Mouse (Mus musculus): ENCODE data around the gene Srebf1. TPM values are rescaled to one million over a fixed set of nuclear protein-coding genes. Genes with fewer than 3 reads are reported as not detected.

Srebf1 gene
- polyA plus RNA-seq, 1 experiment from 2014 or later, result 45.7 TPM

DNA sequence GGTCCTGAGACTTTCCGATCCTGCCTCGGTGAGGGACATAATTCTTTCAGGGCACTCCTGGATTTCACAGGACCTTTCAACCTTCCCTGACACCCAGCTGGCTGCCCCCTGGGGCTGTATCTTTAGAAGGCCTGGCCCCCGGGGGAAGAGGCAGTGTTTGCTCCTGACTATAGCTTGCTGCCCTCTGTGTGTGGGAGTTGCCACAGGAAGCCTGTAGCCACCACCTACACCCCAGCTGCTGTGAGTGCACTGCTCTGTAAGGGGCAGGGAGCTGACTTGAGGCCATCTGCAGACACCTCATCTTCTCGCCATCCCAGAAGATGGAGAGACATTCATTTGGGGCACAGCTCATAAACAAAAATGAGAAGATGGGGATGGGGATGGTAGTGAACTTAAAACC lies 9.6 kb upstream of the Srebf1 start:
- H3K9me3 ChIP-seq (replicated peaks), result no peaks in the 10 kb centered on the region
- WGBS (ENCODE audit: insufficient replicate concordance), result 59% methylated on average over 4 of the region's 4 CpGs
- no peak for ATAC-seq
- no peak overlapping the region for H3K27ac ChIP-seq
- H3K27me3 ChIP-seq (replicated peaks), result no peaks in the 10 kb centered on the region
- H3K4me3 ChIP-seq, result no peak overlapping the region
- peaks cover 31% of the 10 kb centered on the region for H3K4me1 ChIP-seq
- no peak overlapping the region for H3K9ac ChIP-seq
- H3K4me2 ChIP-seq, result no peak overlapping the region
- peaks cover 11% of the 10 kb centered on the region; the same call in 1 of the 2 replicates for H3K36me3 ChIP-seq

DNA sequence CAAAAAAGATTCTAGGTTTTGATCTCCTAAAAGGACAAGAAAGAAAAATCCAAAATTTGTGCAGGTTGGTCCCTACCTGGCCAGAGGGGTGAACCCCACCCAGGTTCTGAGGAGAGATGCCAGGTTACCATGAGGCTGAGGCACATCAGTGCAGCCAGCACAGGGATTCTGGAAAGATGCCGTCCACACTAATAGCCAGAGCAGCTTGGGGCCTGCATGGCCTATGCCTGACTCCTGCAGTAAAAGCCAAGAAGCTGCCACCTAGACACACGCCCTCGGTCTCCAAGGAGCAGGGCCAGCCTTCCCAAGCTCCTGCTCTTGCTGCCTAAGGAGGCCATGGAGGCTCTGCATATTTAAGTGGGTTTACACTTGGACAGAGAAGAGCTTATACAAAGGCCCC lies 8.9 kb upstream of the Srebf1 start:
- Histone ChIP-seq H3K4me3 (no peak overlapping the region), H3K36me3 (peaks cover 11% of the 10 kb centered on the region; the same call in 1 of the 2 replicates), H3K27ac (no peak overlapping the region), H3K9me3 (replicated peaks) (no peaks in the 10 kb centered on the region), H3K4me1 (peaks cover 31% of the 10 kb centered on the region), H3K27me3 (replicated peaks) (no peaks in the 10 kb centered on the region), H3K9ac (no peak overlapping the region), H3K4me2 (no peak overlapping the region)
- no peak for ATAC-seq
- WGBS (ENCODE audit: insufficient replicate concordance), result 86% methylated on average over 3 of the region's 3 CpGs

DNA sequence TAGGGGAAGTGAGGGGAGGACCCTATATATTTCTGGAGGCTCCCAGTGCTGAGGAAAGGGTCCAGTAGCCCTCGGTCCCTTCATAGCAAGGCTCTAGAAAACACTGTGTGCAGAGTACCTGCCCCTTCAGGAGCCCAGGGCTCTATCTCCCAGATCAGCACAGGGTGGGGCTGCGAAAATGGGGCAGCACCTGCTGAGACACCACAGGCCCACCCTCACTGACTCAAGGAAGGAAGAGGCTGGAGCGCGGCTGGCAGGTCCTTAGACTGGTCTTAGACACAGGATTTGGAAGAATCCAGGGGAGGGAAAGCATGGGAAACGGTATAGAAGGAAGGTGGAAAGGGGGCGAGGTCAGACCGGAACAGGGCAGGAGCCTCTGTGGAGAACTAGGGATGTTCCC lies 8.1 kb upstream of the Srebf1 start:
- Histone ChIP-seq H3K9ac (no peak overlapping the region), H3K27ac (no peak overlapping the region), H3K27me3 (replicated peaks) (no peaks in the 10 kb centered on the region), H3K4me3 (no peak overlapping the region), H3K4me2 (no peak overlapping the region), H3K36me3 (peaks cover 9% of the 10 kb centered on the region; the same call in 1 of the 2 replicates), H3K4me1 (peaks cover 26% of the 10 kb centered on the region), H3K9me3 (replicated peaks) (no peaks in the 10 kb centered on the region)
- 74% methylated on average over 7 of the region's 7 CpGs for WGBS (ENCODE audit: insufficient replicate concordance)
- no peak for ATAC-seq

DNA sequence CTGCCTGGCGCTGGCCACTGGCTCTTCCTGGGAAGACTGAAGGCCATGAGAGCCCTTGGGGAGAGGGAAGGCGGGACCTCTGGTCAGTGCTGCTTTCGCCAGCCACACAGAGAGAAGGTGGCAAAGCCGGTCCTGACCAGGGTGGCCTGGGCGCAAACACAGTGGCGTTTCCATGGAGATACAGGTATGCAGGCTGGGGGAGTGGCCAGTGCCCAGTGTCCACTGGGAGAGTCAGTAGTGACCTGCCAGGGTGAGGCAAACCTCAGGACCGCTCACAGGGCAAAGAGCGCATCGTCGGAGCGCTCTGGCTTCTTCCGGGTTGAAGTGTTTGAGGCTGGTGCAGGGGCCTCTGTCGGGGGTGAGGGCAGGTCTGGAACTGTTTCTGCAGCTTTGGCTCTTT lies 7.4 kb upstream of the Srebf1 start:
- Histone ChIP-seq H3K4me2 (no peak overlapping the region), H3K27me3 (replicated peaks) (no peaks in the 10 kb centered on the region), H3K4me1 (peaks cover 26% of the 10 kb centered on the region), H3K9ac (no peak overlapping the region), H3K9me3 (replicated peaks) (no peaks in the 10 kb centered on the region), H3K36me3 (0 out of 2 replicates have a peak, but pooled peaks cover 5% of the 10 kb centered on the region), H3K4me3 (no peak overlapping the region), H3K27ac (0 out of 2 replicates have a peak overlapping the region, but pooled peaks have one; percentile 28)
- ATAC-seq, result peak; percentile 35; the same call in 1 of the 2 replicates
- 86% methylated on average over 13 of the region's 13 CpGs for WGBS (ENCODE audit: insufficient replicate concordance)

DNA sequence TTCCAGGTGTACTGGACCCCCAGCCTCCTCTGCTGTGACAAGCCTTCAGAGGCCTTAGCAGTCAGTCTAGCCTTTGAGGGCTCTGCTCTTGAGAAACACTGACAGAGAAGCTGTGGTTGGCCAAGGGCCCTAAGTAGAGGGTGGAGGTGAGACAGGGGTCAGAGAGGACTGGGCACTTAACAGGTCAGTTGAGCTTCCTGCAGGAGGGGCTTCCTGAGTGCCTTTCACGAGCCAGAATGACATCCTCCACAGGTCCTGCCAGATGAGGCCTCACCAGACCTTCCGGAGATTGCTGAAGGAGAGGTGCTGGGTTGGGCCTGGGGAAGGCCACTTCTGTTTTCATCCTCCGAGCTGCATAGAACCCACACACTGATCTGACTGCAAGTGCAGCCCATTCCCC lies 6.1 kb upstream of the Srebf1 start:
- H3K4me3 ChIP-seq, result no peak overlapping the region
- no peaks in the 10 kb centered on the region for H3K27me3 ChIP-seq (replicated peaks)
- H3K27ac ChIP-seq, result no peak overlapping the region
- no peak overlapping the region for H3K4me2 ChIP-seq
- WGBS (ENCODE audit: insufficient replicate concordance), result 45% methylated on average over 3 of the region's 3 CpGs
- no peak overlapping the region for H3K9ac ChIP-seq
- no peaks in the 10 kb centered on the region for H3K9me3 ChIP-seq (replicated peaks)
- no peak for ATAC-seq
- H3K36me3 ChIP-seq, result 0 out of 2 replicates have a peak, but pooled peaks cover 5% of the 10 kb centered on the region
- peaks cover 36% of the 10 kb centered on the region for H3K4me1 ChIP-seq

DNA sequence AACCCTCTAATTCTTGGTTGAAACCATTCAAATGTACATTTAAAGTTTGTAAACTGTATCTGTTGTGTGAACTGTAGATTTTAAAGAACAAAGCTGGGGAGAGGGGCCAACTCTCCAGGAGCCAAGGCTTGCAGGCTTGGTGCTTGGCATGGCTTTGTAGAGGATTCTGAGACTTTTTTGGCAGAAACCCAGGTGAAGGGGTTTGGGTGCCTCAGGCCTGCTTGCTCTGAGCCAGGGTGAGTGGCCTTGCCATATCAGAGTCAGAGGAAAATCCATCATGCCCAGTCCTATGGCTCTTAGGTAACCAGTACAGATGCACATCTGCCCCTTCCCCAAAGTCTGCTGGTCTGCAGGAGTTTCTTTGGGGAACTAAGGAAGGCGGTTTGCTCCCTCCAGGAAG lies 3.5 kb upstream of the Srebf1 start:
- Histone ChIP-seq H3K4me3 (no peak overlapping the region), H3K9ac (no peak overlapping the region), H3K9me3 (replicated peaks) (no peaks in the 10 kb centered on the region), H3K36me3 (0 out of 2 replicates have a peak, but pooled peaks cover 5% of the 10 kb centered on the region), H3K27ac (no peak overlapping the region), H3K4me2 (no peak overlapping the region), H3K27me3 (replicated peaks) (no peaks in the 10 kb centered on the region), H3K4me1 (peaks cover 56% of the 10 kb centered on the region)
- WGBS (ENCODE audit: insufficient replicate concordance), result 50% methylated on average over 1 of the region's 1 CpGs
- ATAC-seq, result no peak

DNA sequence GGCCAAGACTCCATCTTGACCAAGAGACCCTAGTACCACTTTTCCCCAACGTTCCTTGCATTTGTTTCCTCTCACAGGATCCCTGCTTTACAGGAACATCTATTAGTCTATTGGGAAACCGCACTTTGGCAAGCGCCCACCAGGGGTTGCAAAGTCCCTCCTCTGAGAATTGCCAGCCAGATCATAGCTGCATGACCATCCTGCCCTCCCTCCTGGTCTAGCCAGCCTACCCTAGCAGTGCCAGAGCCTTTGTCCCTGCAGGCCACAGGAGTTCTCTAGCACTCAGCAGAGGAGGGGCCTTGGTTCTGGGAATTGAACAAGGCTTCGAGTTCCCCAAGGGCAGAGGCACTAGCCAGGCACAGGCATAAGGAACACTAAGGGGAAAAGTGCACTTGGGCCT lies 2.3 kb upstream of the Srebf1 start:
- H3K36me3 ChIP-seq, result no peaks in the 10 kb centered on the region
- no peak overlapping the region for H3K4me3 ChIP-seq
- peaks cover 54% of the 10 kb centered on the region for H3K4me1 ChIP-seq
- 68% methylated on average over 4 of the region's 4 CpGs for whole genome bisulfite sequencing (ENCODE audit: insufficient replicate concordance)
- ATAC-seq, result no peak
- H3K9me3 ChIP-seq (replicated peaks), result no peaks in the 10 kb centered on the region
- H3K4me2 ChIP-seq, result no peak overlapping the region
- no peak overlapping the region for H3K9ac ChIP-seq
- no peak overlapping the region for H3K27ac ChIP-seq
- no peaks in the 10 kb centered on the region for H3K27me3 ChIP-seq (replicated peaks)

DNA sequence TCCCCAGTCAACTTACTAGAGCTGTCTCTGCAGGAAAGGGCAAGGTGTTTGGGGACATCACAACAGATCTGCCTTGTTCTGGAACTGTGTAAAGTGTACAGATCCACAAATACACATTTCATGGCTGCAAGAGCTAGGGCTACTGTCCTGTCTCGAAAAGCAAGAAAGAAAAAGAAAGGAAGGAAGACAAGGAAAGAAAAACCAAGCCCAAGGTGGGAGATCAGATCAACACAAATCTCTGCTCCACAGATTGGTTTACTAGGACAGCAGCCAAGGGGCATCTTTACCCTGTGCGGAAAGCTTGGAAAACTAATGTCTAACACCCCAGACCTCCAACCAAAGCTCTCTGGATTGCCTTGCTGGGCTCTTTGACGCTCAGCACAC lies 304 bp downstream of the Srebf1 start:
- Histone ChIP-seq H3K9ac (peak overlapping the region; percentile 63), H3K27ac (peak overlapping the region; percentile 91), H3K9me3 (replicated peaks) (no peaks in the 10 kb centered on the region), H3K4me1 (peaks cover 73% of the 10 kb centered on the region), H3K4me2 (peak overlapping the region; percentile 87), H3K36me3 (peaks cover 19% of the 10 kb centered on the region), H3K4me3 (peak overlapping the region; percentile 58), H3K27me3 (replicated peaks) (no peaks in the 10 kb centered on the region)
- ATAC-seq, result no peak
- WGBS (ENCODE audit: insufficient replicate concordance), result 42% methylated on average over 3 of the region's 3 CpGs

DNA sequence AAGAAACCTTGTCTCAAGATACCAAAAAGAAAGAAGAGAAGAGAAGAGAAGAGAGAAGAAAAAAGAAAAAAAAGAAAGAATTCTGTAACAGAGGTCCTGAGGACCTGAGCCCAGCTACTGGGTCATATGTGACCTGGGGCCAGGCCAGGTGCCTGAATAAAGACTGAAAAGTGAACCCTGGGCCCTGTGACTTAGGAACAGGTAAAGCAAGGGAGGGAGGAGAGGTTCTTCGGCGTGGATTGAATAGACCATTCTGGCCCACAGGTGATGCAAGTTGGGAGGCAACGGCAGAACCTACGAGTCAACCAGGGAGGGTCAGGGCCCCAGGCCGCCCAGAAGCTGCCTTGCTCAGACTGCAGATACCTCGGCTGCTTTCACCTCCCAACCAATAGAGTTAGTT lies 956 bp downstream of the Srebf1 start:
- H3K36me3 ChIP-seq, result peaks cover 26% of the 10 kb centered on the region
- H3K4me1 ChIP-seq, result peaks cover 80% of the 10 kb centered on the region
- H3K4me2 ChIP-seq, result peak overlapping the region; percentile 87
- WGBS (ENCODE audit: insufficient replicate concordance), result 75% methylated on average over 6 of the region's 6 CpGs
- H3K9me3 ChIP-seq (replicated peaks), result no peaks in the 10 kb centered on the region
- ATAC-seq, result no peak
- peak overlapping the region; percentile 91 for H3K27ac ChIP-seq
- no peaks in the 10 kb centered on the region for H3K27me3 ChIP-seq (replicated peaks)
- 0 out of 2 replicates have a peak overlapping the region, but pooled peaks have one; percentile 58 for H3K4me3 ChIP-seq
- peak overlapping the region; percentile 29; the same call in 1 of the 2 replicates for H3K9ac ChIP-seq

DNA sequence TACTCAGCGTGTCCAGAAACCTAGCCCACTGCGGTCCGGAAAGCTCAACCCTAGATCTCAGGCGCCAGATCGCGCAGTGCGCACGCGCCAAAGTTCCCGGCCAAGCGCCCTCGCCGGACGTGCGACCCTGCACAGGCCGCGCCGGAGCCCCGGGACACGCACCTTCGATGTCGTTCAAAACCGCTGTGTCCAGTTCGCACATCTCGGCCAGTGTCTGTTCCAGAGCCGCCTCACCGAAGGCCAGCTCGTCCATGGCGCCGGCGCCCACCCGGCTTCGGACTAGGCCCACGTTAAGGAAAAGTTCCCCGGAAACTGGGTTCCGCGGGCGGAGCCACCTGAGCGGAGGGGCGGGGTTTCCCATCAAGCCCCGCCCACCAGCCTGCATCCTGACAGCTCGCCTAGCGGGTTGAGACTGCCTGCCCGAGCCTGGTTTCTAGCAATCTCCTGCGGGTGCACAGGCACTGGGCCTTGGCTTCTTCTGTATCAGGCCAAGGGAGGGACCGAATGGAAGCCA lies 2.0 kb downstream of the Srebf1 start:
- no peaks in the 10 kb centered on the region for H3K27me3 ChIP-seq (replicated peaks)
- H3K4me1 ChIP-seq, result peaks cover 91% of the 10 kb centered on the region
- peaks cover 36% of the 10 kb centered on the region for H3K36me3 ChIP-seq
- WGBS (ENCODE audit: insufficient replicate concordance), result under 1% methylated on average over 46 of the region's 46 CpGs
- peak; percentile 74 for ATAC-seq
- H3K4me3 ChIP-seq, result peak overlapping the region; percentile 72
- peak overlapping the region; percentile 87 for H3K4me2 ChIP-seq
- peak overlapping the region; percentile 91 for H3K27ac ChIP-seq
- H3K9ac ChIP-seq, result peak overlapping the region; percentile 81
- no peaks in the 10 kb centered on the region for H3K9me3 ChIP-seq (replicated peaks)

DNA sequence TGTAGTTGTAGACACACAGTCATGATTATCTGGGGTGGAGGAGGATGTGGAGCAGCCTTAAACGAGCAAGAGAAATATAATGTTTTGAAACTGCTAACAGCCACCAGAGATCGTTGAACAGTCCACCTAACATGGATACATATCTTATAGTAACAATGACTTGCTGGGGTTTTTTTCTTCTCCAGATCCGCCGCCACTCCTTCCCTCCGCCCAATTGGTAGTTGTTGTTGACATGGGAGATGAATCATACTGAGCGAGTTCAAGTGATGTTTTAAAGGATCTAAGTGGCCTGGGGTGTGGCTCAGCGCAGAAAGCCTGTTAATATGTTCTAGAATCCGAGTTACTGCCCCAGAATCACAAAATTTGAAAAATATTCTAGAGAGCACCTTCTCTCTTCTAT lies 2.8 kb downstream of the Srebf1 start:
- Histone ChIP-seq H3K9me3 (replicated peaks) (no peaks in the 10 kb centered on the region), H3K27me3 (replicated peaks) (no peaks in the 10 kb centered on the region), H3K4me3 (peak overlapping the region; percentile 72), H3K36me3 (peaks cover 40% of the 10 kb centered on the region), H3K4me2 (peak overlapping the region; percentile 87), H3K27ac (peak overlapping the region; percentile 91), H3K9ac (peak overlapping the region; percentile 81), H3K4me1 (peaks cover 91% of the 10 kb centered on the region)
- WGBS (ENCODE audit: insufficient replicate concordance), result 14% methylated on average over 8 of the region's 8 CpGs
- ATAC-seq, result no peak

DNA sequence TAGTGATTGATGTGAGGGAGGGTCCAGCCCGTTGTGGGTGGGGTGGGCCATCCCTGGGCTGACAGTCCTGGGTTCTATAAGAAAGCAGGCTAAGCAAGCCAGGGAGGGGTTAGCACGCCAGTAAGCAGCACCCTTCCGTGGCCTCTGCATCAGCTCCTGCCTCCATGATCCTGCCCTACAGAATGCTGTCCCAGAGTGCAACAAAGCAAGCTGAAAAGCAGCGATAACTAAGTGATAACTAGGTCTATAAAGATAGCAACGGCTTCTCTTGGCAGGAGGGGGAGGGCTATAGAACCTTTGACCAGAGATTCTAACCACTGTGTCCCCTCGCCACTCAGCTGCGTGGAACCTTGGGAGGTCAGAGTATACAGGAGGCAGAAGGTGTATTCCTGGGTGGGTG lies 4.9 kb downstream of the Srebf1 start:
- 0 out of 2 replicates have a peak overlapping the region, but pooled peaks have one; percentile 3 for H3K4me3 ChIP-seq
- 38% methylated on average over 7 of the region's 7 CpGs for WGBS (ENCODE audit: insufficient replicate concordance)
- ATAC-seq, result peak; percentile 59; the same call in 1 of the 2 replicates
- H3K9me3 ChIP-seq (replicated peaks), result no peaks in the 10 kb centered on the region
- H3K27ac ChIP-seq, result peak overlapping the region; percentile 91
- peaks cover 92% of the 10 kb centered on the region for H3K4me1 ChIP-seq
- no peaks in the 10 kb centered on the region for H3K27me3 ChIP-seq (replicated peaks)
- H3K4me2 ChIP-seq, result peak overlapping the region; percentile 87
- peaks cover 55% of the 10 kb centered on the region for H3K36me3 ChIP-seq
- peak overlapping the region; percentile 52 for H3K9ac ChIP-seq

DNA sequence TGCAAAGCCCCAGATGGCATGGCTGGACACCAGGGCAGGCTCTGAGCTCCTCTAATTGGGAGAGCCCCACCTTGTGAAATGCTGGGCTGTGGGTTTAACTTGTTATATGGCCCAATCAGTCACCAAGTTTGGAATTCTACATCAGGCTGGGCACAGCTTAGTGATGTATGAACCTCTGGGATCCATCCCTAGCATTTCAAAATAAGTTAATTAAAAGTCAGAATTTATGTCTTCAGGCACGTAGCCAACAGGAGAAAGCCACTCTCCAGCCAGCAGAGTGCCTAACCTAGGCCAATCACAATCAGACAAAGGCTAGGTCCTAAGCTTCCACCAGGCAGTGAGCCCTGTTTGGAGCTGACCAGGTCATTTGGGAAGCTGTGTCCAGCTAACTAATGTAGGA lies 5.7 kb downstream of the Srebf1 start:
- peak overlapping the region; percentile 91 for H3K27ac ChIP-seq
- H3K9me3 ChIP-seq (replicated peaks), result no peaks in the 10 kb centered on the region
- H3K9ac ChIP-seq, result peak overlapping the region; percentile 52
- H3K4me2 ChIP-seq, result peak overlapping the region; percentile 87
- ATAC-seq, result no peak
- WGBS (ENCODE audit: insufficient replicate concordance), result 85% methylated on average over 1 of the region's 1 CpGs
- H3K4me3 ChIP-seq, result 0 out of 2 replicates have a peak overlapping the region, but pooled peaks have one; percentile 3
- peaks cover 92% of the 10 kb centered on the region for H3K4me1 ChIP-seq
- no peaks in the 10 kb centered on the region for H3K27me3 ChIP-seq (replicated peaks)
- peaks cover 58% of the 10 kb centered on the region for H3K36me3 ChIP-seq
